Mouse (Mus musculus) T-helper 17 cell (primary cell): ENCODE results near the gene Cyp4a12b.
"Not testable (repeated sequence)": the region's sequence is repeated elsewhere in the genome, so short reads cannot be mapped to it uniquely, and the experiment has no call there.

Source experiments
- in situ Hi-C, 2 experiments: fragments of 300-600 bp; cut with MboI, MseI; formaldehyde crosslinking; loops; 1 replicate in 1 of 2; 2 replicates in 1 of 2; pipeline ENCODE4 v1.15.1; 2025; ENCODE audit warnings: high pct_unique_total_duplicates in 2 of 2

The Cyp4a12b gene

GRCm38 (mm10) chr4:115411324-115411723, at the start of gene Cyp4a12b:
Gene Cyp4a12b, plus strand, starts transcription at chr4:115411624.
- in situ Hi-C loops, result loop anchor here (5.0 kb wide), 2 partner anchors 109 to 114 kb away; partner anchors contain the start of gene Cyp4a12a (in 1 of the 2)

- in situ Hi-C loops, result not testable (repeated sequence)
Measured at GRCm38 (mm10) chr4:115365624-115366023, 45.8 kb upstream of the Cyp4a12b start.

DNA sequence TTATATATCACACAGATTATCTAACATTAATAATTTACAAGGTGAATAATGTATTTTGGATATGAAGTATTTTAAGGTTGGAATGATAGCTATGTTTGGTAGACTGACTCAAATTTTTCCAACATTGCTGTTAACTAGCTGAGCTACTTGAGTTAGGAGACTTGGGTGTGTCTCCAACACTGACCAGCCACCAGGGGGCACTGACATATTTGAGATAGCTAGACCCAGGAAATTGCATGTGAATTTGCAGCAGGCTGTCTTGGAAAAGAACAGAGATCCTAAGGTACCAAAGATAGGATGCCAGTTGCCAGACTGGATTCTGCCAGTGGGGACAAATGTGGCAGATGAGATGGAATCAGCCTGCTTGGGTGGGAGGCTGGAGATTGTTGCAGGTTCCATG, 43.4 kb upstream of the Cyp4a12b start:
- in situ Hi-C loops, result not testable (repeated sequence)

DNA sequence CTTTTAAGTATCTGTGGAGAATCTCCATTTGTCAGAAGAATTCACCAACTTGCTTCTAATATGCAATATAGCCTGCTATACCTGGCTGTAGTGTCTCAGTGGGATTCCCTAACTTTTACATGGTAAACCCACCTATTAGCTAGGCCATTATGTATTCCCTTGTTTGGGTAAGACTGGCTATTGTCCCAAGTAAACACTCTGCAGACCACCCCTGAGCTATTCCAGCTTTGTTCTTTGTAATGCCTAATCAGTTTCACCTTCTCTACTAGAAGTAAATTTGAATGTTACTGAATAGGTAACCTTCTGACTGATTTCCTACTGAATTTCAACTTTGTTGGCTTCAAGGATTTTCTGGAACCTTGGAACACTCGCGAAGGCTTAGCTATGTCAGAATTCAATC, 15.2 kb upstream of the Cyp4a12b start:
- in situ Hi-C loops, result not testable (repeated sequence)

DNA sequence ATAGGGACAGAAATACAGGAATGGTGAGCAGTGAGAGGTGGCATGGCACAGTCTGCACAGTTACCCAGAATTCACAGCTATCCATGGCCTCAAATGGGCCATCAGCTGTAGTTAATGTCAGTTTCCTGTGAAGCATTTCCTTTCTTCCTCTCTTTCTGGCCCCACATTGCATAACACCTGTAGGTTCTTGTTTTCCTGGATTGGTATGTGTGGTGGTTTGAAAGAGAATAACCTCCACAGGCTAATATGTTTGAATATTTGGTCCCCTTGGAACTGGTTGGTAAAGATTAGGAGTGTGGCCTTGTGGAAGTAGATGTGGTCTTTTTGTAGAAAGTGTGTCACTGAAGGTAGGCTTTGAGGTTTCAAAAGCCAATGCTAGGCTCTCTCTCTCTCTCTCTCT, 14.5 kb upstream of the Cyp4a12b start:
- in situ Hi-C loops, result not testable (repeated sequence)

DNA sequence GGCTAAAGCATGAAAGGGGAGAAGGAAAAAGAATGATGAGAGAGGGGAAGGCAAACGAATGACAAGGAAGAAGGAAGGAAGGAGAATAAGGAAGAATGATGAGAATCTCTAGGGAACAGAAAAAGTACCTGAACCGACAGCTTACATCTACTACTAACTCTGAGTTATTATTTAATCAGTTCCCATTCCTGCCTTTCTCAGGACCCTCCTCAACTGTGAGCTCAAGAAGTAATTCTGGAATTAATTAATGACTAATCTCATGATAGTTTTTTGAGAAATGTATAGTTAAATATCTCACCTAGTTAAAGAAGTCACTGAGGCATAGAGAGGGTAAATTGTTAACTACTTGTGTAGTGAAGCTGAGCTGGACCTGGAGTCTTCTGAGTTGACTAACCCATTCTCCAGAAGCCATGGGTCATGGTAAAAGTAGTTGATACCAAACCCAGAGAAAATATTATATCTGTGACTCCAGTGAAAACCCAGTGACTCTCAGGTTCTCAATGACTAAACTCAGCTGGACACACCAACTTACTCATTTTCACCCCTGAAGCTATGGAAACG, 39.2 kb downstream of the Cyp4a12b start:
- in situ Hi-C loops, result no loop called here

DNA sequence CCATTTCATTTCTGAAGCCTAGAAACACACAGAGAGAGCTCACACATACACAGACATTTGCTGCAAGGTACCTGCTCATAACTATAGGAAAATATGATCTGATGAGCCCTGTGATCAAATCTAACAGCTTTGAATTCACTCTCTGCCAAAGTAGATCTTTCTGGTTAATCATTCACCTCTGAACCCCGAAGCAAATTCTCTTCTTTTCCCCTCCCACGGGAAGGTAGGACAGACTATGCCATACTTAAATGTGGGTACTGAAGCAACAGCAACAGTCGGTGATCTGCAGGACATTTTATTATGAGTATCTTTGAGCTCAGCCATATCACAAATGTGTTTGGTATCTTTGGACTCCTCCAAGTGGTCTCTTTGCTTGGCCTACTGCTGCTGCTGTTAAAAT, 40.9 kb downstream of the Cyp4a12b start, which contains the start of gene Cyp4a30b:
Gene Cyp4a30b, plus strand, starts transcription at position 301 of the 400 bp plus-strand sequence.
- in situ Hi-C loops, result no loop called here

DNA sequence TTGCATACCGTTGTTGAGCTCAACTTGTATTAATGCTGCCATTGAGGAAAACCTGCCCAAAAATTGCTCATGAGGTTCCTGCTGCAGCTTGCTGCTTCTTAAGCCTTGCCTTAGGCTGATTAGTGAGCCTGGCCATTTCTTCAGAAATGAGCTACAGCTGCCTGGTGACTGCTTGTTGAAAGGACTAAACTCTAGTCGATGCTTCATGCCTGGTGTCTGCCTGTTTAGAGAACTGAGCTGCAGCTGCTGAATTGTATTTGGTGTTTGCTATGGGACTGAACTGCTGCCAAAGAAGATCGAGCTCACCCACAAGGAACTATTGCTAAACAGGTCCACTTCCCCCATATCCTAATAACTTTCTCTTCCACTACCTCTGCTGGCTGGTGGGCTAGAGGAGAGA, 62.2 kb downstream of the Cyp4a12b start:
- in situ Hi-C loops, result loop anchor here in 1 of 2 experiments (5.0 kb wide), 1 partner anchor 111 kb away; no protein-coding TSS in a partner anchor

GRCm38 (mm10) chr4:115476051-115476450, 64.6 kb downstream of the Cyp4a12b start:
- in situ Hi-C loops, result not testable (repeated sequence)

DNA sequence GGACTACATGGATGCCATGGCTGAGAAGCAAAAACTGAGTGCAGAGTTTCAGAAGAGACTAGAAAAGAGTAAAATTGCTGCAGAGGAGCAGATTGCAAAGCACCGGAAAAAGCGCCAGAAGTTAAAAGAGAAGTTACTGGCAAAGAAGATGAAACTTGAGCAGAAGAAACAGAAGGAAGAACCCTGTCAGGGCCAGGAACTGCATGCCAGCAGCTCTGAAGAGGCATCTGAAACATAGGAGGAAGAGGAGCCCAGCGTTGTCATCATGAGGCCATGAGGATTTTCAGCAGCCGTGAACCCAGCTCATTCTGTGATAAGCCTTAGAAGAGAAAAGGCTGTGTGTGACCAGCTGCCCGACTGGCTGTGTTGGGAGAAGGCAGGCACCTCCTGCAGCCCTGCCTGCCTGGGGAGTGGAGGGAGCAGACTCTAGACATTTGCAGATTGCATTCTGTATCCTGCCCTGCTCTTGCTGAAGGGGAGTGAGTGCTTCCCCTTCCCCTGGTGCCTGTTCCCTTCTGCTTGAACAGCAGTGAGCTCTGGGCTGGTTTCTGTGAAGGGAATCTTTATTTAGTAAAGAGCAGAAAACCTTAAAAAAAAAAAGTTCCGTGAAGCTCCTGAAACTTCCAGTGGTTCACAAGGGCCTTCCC, 69.7 kb downstream of the Cyp4a12b start:
- in situ Hi-C loops, result loop anchor here in 1 of 2 experiments (10.0 kb wide), 1 partner anchor 224 kb away; no protein-coding TSS in a partner anchor
